8 mouse cellular contexts compared by ENCODE assay signal in the genomic region with DNA sequence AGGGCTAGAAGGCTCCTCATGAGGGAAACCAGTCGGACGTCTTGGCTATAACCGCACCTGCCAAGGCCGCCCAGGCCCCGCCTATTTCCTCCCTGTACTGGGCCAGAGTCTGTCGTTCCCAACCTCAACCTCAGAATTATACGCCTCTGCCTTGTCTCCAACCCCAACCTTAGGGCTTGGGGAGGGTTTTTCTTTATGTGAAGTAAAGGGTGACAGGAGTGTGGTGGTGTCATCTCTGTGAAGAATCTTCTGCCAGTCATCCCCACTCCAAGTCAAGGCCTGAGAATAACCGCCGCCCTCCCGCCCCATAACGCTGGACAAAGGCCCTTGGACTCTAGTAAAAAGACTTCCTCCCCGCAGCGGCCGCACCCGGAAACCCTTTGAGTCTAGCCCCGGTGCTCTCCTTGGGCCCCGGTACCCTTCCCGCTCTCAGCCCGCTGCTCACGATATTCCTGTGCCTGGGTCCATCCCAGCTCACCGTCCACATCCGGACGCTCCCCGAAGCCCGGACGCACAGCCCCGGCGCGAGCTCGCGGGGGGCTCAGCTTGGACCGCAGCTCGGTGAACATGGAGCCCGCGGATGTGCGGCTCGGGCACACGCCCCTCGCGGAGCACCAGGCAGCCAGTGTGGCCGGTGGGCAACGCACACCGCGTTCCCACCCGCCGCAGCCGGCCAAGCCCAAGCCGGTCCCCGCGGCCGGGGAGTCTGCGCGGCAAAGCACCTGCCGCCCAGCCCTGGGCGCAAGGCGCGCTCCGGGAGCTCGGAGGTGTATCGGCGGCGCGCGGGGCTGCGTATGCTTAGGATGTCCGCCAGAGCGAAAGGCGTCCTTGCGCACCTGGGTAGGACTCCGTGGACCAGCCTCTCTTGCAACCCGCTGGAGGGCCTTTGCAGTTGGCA. TPM values are rescaled to one million over a fixed set of nuclear protein-coding genes. Genes with fewer than 3 reads are reported as not detected.
DNase-seq lines count a peak whose midpoint lies in the region; ATAC-seq and TF ChIP-seq lines count a peak whose summit lies in the region.

Samd10 (minus strand) TSS at position 759 of the 898 bp plus-strand sequence.

- peaks cover 31% of the 10 kb centered on the region for H3K36me3 ChIP-seq in G1E (replicated peaks)
- H3K36me3 ChIP-seq in forebrain, embryonic 10.5 days (replicated peaks), result peaks cover 16% of the 10 kb centered on the region
- 0 out of 2 replicates have a peak, but pooled peaks cover 11% of the 10 kb centered on the region for H3K36me3 ChIP-seq in hindbrain, embryonic 15.5 days

- TF ChIP-seq CTCF in G1E (IDR thresholded peaks at IDR 0.05; ENCODE audit: low read depth, low read length), result no peak

- no peak for ATAC-seq in G1E (ENCODE audit: extremely low read depth, insufficient number of reproducible peaks, low FRiP score, poor library complexity, severe bottlenecking)
- peak; percentile 35 for ATAC-seq in hindbrain, embryonic 15.5 days (ENCODE audit: low FRiP score, low read depth)

- WGBS in forebrain, embryonic 10.5 days, result under 1% methylated on average over 71 of the region's 71 CpGs
- whole genome bisulfite sequencing in hindbrain, embryonic 15.5 days, result 1% methylated on average over 71 of the region's 71 CpGs

- peak within 1 kb of the TSS; percentile 81 for H3K4me3 ChIP-seq in G1E (ENCODE audit: low read depth, low read length)
- H3K4me3 ChIP-seq in forebrain, embryonic 10.5 days, result peak within 1 kb of the TSS; percentile 87
- H3K4me3 ChIP-seq in hindbrain, embryonic 15.5 days, result peak within 1 kb of the TSS; percentile 72

- peak within 1 kb of the TSS; percentile 79 for H3K4me2 ChIP-seq in hindbrain, embryonic 15.5 days

- peak; percentile 64 for DNase-seq in G1E (ENCODE audit: low spot score)
- DNase-seq in adrenal gland, postnatal 4 days (ENCODE audit: low spot score in 2 of 2), result no peak
- DNase-seq in forebrain, embryonic 10.5 days (ENCODE audit: extremely low spot score, low spot score), result peak; percentile 62
- peak; percentile 54 to 60 for DNase-seq in layer of hippocampus, postnatal 36 days
- peak; percentile 68 for DNase-seq in lung, postnatal 25 days (ENCODE audit: low spot score)
- peak; percentile 42 for DNase-seq in retina, postnatal 7 days (ENCODE audit: low read depth, low spot score)
- DNase-seq in adipocyte (ENCODE audit: low spot score), result no peak

- no peaks in the 10 kb centered on the region for H3K9me3 ChIP-seq in G1E (replicated peaks)
- H3K9me3 ChIP-seq in forebrain, embryonic 10.5 days, result no peaks in the 10 kb centered on the region
- no peaks in the 10 kb centered on the region for H3K9me3 ChIP-seq in hindbrain, embryonic 15.5 days

- H3K27me3 ChIP-seq in G1E (ENCODE audit: insufficient read depth, low read length), result peaks cover 5% of the 10 kb centered on the region; the same call in 1 of the 2 replicates
- peaks cover 3% of the 10 kb centered on the region; the same call in 1 of the 2 replicates for H3K27me3 ChIP-seq in forebrain, embryonic 10.5 days (ENCODE audit: poor library complexity, severe bottlenecking)
- no peaks in the 10 kb centered on the region for H3K27me3 ChIP-seq in hindbrain, embryonic 15.5 days

- H3K9ac ChIP-seq in hindbrain, embryonic 15.5 days, result peak within 1 kb of the TSS; percentile 93

- H3K27ac ChIP-seq in forebrain, embryonic 10.5 days, result peak within 1 kb of the TSS; percentile 94
- H3K27ac ChIP-seq in hindbrain, embryonic 15.5 days (replicated peaks), result peak within 1 kb of the TSS; percentile 95

- peaks cover 65% of the 10 kb centered on the region for H3K4me1 ChIP-seq in G1E (ENCODE audit: insufficient read depth, low read depth, low read length)
- peaks cover 48% of the 10 kb centered on the region for H3K4me1 ChIP-seq in forebrain, embryonic 10.5 days
- peaks cover 61% of the 10 kb centered on the region for H3K4me1 ChIP-seq in hindbrain, embryonic 15.5 days (replicated peaks)

RNA-seq across cellular contexts. Expression of gene Samd10, which starts in this region (rescaled TPM):
- 10.6 and 16.1 TPM in 2 replicates for total RNA-seq in G1E (2014; fragmentation: Nextera tagmentation)
- 2.5 and 3.1 TPM in 2 replicates for total RNA-seq in G1E (2017)
- polyA plus RNA-seq in G1E (2012), result 7.6 and 9.7 TPM in 2 replicates
- total RNA-seq in adrenal gland, postnatal 4 days (2021), result 10 to 100 TPM; 23.8 to 25.5 TPM
- polyA plus RNA-seq in forebrain, embryonic 10.5 days (2016; fragmentation: Nextera tagmentation; extraction: Ambion mirVana), result 31.0 and 31.6 TPM in 2 replicates
- 186 and 200 TPM in 2 replicates for polyA plus RNA-seq in hindbrain, embryonic 15.5 days (2015; fragmentation: Nextera tagmentation; extraction: Ambion mirVana)
- total RNA-seq in layer of hippocampus, postnatal 36 days (2021), result 10 to 100 TPM; 14.3 to 16.4 TPM

Comparison
In these comparisons a context has a peak if more than half of its experiments do, and no peak if none do; other contexts are left out.
1. DNase-seq: peak in G1E (single experiment), forebrain, embryonic 10.5 days (single experiment), layer of hippocampus, postnatal 36 days (2 of 2), lung, postnatal 25 days (single experiment) and retina, postnatal 7 days (single experiment); none in adrenal gland, postnatal 4 days (0 of 2) and adipocyte (single experiment).
2. Peak in every context shown above with its lines, with median percentiles within 50 percentile points of each other: H3K4me3 ChIP-seq.